Mouse (Mus musculus): Measurements from ENCODE around the gene Ctf2.

DNA sequence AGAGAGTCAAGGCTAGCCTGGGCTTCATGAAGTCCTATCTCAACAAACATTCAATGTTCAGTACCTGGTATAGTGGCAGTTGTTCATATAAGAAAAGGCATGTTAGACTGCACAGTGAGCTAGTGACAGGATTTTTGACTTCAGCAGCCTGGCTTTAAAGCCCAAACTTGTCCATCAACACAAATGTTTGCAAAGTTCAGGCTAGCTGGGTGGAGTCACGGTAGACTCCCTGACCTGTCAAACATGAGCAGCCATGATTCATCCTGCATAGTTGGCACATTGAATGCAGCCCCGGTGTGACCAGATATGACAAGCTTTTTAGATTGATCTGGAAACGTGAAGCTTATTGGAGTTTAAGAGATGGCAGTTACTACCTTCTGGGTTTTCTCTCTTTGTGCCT lies 40.1 kb upstream of the Ctf2 start:
- TF ChIP-seq CTCF (IDR thresholded peaks at IDR 0.05; ENCODE audit: low read depth, low read length) (no peak), GATA1 (IDR thresholded peaks at IDR 0.05; ENCODE audit: borderline replicate concordance, low read length) (no peak), TAL1 (conservative IDR thresholded peaks at IDR 0.05; ENCODE audit: low read depth, low read length) (no peak)

Measured in G1E (cell line).